Mouse (Mus musculus): Measurements from ENCODE around the gene Pou5f1.

- TF ChIP-seq CTCF (IDR thresholded peaks at IDR 0.05; ENCODE audit: control insufficient read depth, insufficient read depth, low read length), result no peak
- no peak for TF ChIP-seq POLR2A (IDR thresholded peaks at IDR 0.05; ENCODE audit: borderline replicate concordance, control insufficient read depth, low read depth, low read length)
These were observed 45.1 kb downstream of the Pou5f1 start for GRCm38 (mm10) chr17:35550871-35551270.

All from bone marrow, adult 2 months (tissue).